Mouse (Mus musculus) myocyte (in vitro differentiated cells): ENCODE measurements around the gene Rpl36. TPM values are rescaled to one million over a fixed set of nuclear protein-coding genes. Genes with fewer than 3 reads are reported as not detected.

ENCODE experiments used
- H3K27me3 ChIP-seq: one replicate; pipeline ENCODE4 v1.6.1; 2011; ENCODE audit not compliant: control insufficient read depth, insufficient read depth, insufficient read length
- H3K36me3 ChIP-seq: one replicate; pipeline ENCODE4 v1.6.1; 2011; ENCODE audit not compliant: control insufficient read depth, insufficient read depth
- H3K4me2 ChIP-seq: one replicate; pipeline ENCODE4 v1.6.1; 2011; ENCODE audit warnings: low read depth, control low read depth
- H3K4me3 ChIP-seq: one replicate; pipeline ENCODE4 v1.5.1; 2011; ENCODE audit warnings: mild to moderate bottlenecking, control low read depth, moderate library complexity
- H3K79me2 ChIP-seq: one replicate; pipeline ENCODE4 v1.6.1; 2011; ENCODE audit not compliant: control insufficient read depth, insufficient read depth
- H3ac ChIP-seq: one replicate; pipeline ENCODE4 v1.6.1; 2011; ENCODE audit not compliant: control insufficient read depth, insufficient read length
- CEBPB ChIP-seq: IDR thresholded peaks from 2 replicates; pipeline ENCODE4 v1.6.1; 2011; ENCODE audit warnings: mild to moderate bottlenecking, moderate library complexity; ENCODE audit not compliant: poor library complexity, insufficient read depth, severe bottlenecking
- E2F4 ChIP-seq: IDR thresholded peaks from one replicate; pipeline ENCODE4 v1.6.1; 2011; ENCODE audit warnings: mild to moderate bottlenecking, control low read depth, moderate library complexity; ENCODE audit not compliant: insufficient read depth
- MAX ChIP-seq: IDR thresholded peaks from one replicate; pipeline ENCODE4 v1.6.1; 2011; ENCODE audit warnings: low read depth, mild to moderate bottlenecking, control low read depth
- MYOD1 ChIP-seq, 3 experiments: IDR thresholded peaks; one replicate each; pipeline ENCODE4 v1.6.1; 2011; ENCODE audit warnings: control low read depth in 2 of 3, low read depth in 2 of 3, mild to moderate bottlenecking in 2 of 3, moderate library complexity in 1 of 3; ENCODE audit not compliant: insufficient read length in 2 of 3, control insufficient read depth in 1 of 3
- MYOG ChIP-seq, 3 experiments: IDR thresholded peaks; one replicate each; pipeline ENCODE4 v1.6.1; 2011; ENCODE audit warnings: control low read depth in 2 of 3, low read depth in 2 of 3, mild to moderate bottlenecking in 2 of 3; ENCODE audit not compliant: insufficient read length in 2 of 3, control insufficient read depth in 1 of 3, insufficient read depth in 1 of 3
- POLR2A ChIP-seq: IDR thresholded peaks from one replicate; pipeline ENCODE4 v1.6.1; 2011; ENCODE audit warnings: low read depth, mild to moderate bottlenecking, control low read depth, moderate library complexity; ENCODE audit not compliant: insufficient read length
- POLR2AphosphoS2 ChIP-seq: IDR thresholded peaks from one replicate; pipeline ENCODE4 v1.6.1; 2011; ENCODE audit warnings: low read depth, control low read depth; ENCODE audit not compliant: insufficient read length
- REST ChIP-seq: IDR thresholded peaks from one replicate; pipeline ENCODE4 v1.6.1; 2011; ENCODE audit warnings: mild to moderate bottlenecking, control low read depth, moderate library complexity; ENCODE audit not compliant: insufficient read depth, insufficient read length
- SRF ChIP-seq: IDR thresholded peaks from one replicate; pipeline ENCODE4 v1.6.1; 2011; ENCODE audit warnings: low read depth; ENCODE audit not compliant: control insufficient read depth, insufficient read length
- TCF12 ChIP-seq: IDR thresholded peaks from one replicate; pipeline ENCODE4 v1.6.1; 2011; ENCODE audit warnings: mild to moderate bottlenecking, control low read depth; ENCODE audit not compliant: poor library complexity, insufficient read depth, severe bottlenecking
- TCF3 ChIP-seq: IDR thresholded peaks from one replicate; pipeline ENCODE4 v1.6.1; 2011; ENCODE audit warnings: low read depth, control low read depth; ENCODE audit not compliant: insufficient read length
- USF1 ChIP-seq: IDR thresholded peaks from one replicate; pipeline ENCODE4 v1.6.1; 2011; ENCODE audit warnings: low read depth, mild to moderate bottlenecking, control low read depth, moderate library complexity
- polyA plus RNA-seq: library from polyadenylated mRNA; unstranded; fragments of >200 nt; fragmentation: generic; extraction: Trizol; gene quantifications from one replicate; pipeline ENCODE4 v1.2.1, GENCODE M21; 2012; ENCODE audit warnings: missing spikeins

The Rpl36 gene
- polyA plus RNA-seq, 1 experiment: 3,746 TPM

DNA sequence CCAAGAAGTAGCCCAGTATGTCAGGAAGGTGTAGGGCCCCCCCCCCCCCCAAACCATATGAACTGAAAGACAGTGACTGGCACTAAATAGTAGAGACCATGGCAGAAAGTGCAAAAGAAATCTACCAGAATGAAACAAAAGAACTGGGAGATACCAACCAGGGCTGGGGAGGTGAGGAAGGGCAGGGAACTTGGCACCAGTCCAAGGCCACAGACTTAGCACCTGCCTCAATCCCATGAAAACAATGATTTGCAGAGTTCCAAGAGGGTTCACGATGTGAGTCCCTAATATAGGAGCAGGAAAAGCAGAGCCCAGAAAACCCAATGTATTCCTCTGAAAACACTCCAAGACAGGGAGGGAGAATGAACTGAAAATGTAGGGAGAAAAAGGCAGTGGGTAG is 41.1 kb upstream of the Rpl36 start:
- no peaks in the 10 kb centered on the region for H3K27me3 ChIP-seq
- no peak overlapping the region for H3K4me3 ChIP-seq
- H3K79me2 ChIP-seq: no peaks in the 10 kb centered on the region
- H3K36me3 ChIP-seq: peaks cover 51% of the 10 kb centered on the region
- H3ac ChIP-seq: no peak overlapping the region
- TF ChIP-seq MYOD1 (IDR thresholded peaks at IDR 0.05; ENCODE audit: control insufficient read depth in 1 of 3, insufficient read length in 2 of 3, low read depth in 2 of 3): no peak
- no peak for TF ChIP-seq E2F4
- no peak for TF ChIP-seq SRF
- TF ChIP-seq TCF3: no peak
- no peak for TF ChIP-seq CEBPB
- TF ChIP-seq POLR2AphosphoS2: no peak
- no peak for TF ChIP-seq POLR2A
- TF ChIP-seq USF1: no peak
- no peak for TF ChIP-seq MYOG (IDR thresholded peaks at IDR 0.05; ENCODE audit: control insufficient read depth in 1 of 3, insufficient read depth in 1 of 3, insufficient read length in 2 of 3, low read depth in 2 of 3)
- TF ChIP-seq TCF12: no peak
- no peak for TF ChIP-seq REST
- no peak for TF ChIP-seq MAX
- no peak overlapping the region for H3K4me2 ChIP-seq

DNA sequence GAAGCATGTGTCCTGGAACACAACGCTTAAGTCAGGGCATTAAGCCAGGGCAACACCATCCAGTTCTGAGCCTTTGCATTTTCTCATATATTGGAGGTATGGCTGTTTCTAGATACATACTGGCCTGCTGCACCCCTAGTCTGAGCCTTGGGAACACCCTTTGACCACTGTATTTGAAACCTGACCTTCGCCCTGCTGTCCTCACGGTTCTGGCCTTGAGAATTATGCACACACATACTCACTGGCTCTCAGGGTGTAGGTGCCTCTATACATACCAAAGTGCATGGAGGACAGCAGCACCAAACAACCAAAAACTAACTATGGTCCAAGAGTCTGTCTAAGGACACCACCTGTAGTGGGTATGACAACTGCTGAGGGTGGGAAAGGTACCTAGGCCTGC is 40.3 kb upstream of the Rpl36 start:
- Histone ChIP-seq H3K27me3 (no peaks in the 10 kb centered on the region), H3K36me3 (peaks cover 48% of the 10 kb centered on the region), H3K4me3 (no peak overlapping the region), H3K4me2 (no peak overlapping the region), H3K79me2 (peaks cover 5% of the 10 kb centered on the region), H3ac (no peak overlapping the region)
- TF ChIP-seq E2F4: no peak
- TF ChIP-seq USF1: no peak
- no peak for TF ChIP-seq POLR2A
- TF ChIP-seq POLR2AphosphoS2: no peak
- no peak for TF ChIP-seq MYOD1 (IDR thresholded peaks at IDR 0.05; ENCODE audit: control insufficient read depth in 1 of 3, insufficient read length in 2 of 3, low read depth in 2 of 3)
- TF ChIP-seq SRF: no peak
- TF ChIP-seq CEBPB: no peak
- TF ChIP-seq TCF3: no peak
- no peak for TF ChIP-seq REST
- no peak for TF ChIP-seq TCF12
- no peak for TF ChIP-seq MAX
- no peak for TF ChIP-seq MYOG (IDR thresholded peaks at IDR 0.05; ENCODE audit: control insufficient read depth in 1 of 3, insufficient read depth in 1 of 3, insufficient read length in 2 of 3, low read depth in 2 of 3)

DNA sequence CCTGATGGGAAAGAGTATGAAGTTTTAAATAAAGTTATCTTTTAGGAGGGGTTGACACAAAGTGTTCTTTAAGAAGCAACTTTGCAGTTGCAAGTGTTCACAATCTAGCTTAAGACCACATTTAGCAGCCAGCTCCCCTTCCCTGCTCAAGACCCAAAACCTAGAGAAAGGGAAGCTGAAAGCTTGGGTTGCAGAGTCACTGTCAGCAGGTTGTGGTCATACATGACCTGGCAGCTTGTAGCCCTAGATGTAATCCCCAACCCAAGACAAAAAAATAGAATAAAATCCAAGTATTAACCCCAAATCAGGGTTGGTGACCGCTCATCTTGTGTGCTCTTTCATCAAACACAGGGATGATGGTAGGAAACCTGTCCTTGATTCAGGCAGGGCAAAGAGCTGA is 30.1 kb upstream of the Rpl36 start:
- Histone ChIP-seq H3ac (peak overlapping the region; percentile 85), H3K79me2 (peaks cover 86% of the 10 kb centered on the region), H3K4me2 (peak overlapping the region; percentile 93), H3K4me3 (peak overlapping the region; percentile 97), H3K36me3 (peaks cover 42% of the 10 kb centered on the region), H3K27me3 (no peaks in the 10 kb centered on the region)
- TF ChIP-seq REST: no peak

- Histone ChIP-seq H3K27me3 (no peaks in the 10 kb centered on the region), H3K79me2 (peaks cover 89% of the 10 kb centered on the region), H3K4me3 (peak overlapping the region; percentile 97), H3K36me3 (peaks cover 38% of the 10 kb centered on the region), H3K4me2 (peak overlapping the region; percentile 93), H3ac (peak overlapping the region; percentile 85)
- TF ChIP-seq MYOG (IDR thresholded peaks at IDR 0.05; ENCODE audit: control insufficient read depth in 1 of 3, insufficient read depth in 1 of 3, insufficient read length in 2 of 3, low read depth in 2 of 3) (peak in 1 of 3 experiments; percentile 9), MYOD1 (IDR thresholded peaks at IDR 0.05; ENCODE audit: control insufficient read depth in 1 of 3, insufficient read length in 2 of 3, low read depth in 2 of 3) (no peak), TCF3 (no peak), REST (no peak), CEBPB (0 out of 2 replicates have a peak, but pooled peaks have one; percentile 23), POLR2A (no peak)
Observed at GRCm38 (mm10) chr17:56583611-56584256, 29.5 kb upstream of the Rpl36 start.

DNA sequence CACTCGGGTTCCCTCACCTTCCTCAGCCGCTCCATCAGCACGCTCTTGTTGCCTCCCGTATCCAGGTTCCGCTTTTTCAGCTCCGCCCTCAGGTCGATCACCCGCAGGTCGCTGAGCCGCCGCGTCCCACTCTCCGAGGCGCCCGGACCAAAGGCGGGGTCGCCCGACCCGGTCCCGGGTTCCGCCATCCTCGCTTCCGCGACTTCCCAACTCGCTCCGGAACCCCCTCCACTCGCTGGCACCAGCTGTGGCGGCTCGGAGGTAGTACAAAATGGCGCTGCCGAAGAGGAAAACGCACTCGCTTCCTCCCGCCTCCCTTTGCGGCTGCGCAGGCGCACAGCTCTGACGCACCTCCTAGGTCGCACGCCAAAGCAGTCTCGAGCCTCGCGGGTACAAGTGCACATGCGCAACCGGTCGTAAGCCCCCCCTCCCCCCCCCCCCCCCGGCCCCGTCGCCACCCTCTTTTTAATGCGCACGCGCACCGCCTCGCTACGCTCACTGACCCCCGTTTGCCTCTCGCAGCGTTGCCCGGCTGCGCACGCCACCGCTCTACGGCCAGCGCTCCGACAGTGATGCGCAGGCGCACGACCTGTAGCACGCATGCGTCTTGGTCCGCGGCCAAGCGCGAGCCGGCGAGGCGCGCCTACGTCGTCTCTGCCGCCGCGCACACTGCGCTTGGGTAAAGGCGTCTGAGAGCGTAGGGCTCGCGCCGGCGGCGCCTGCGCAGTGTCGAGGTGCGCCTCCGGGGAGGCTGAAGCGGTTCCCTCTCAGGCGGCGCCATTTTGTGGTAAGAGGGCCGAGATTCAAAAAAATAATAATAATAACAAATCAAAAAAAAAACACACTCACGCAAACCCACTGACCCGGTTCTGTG is 28.7 kb upstream of the Rpl36 start, which contains the start of the genes Safb2 and Safb:
TSS of gene Safb2 (minus strand) at position 329 of the 874 bp plus-strand sequence.
TSS of gene Safb (plus strand) at position 569 of the 874 bp plus-strand sequence.
- Histone ChIP-seq H3K79me2 (peaks cover 89% of the 10 kb centered on the region), H3ac (peak within 1 kb of the TSS; percentile 85), H3K36me3 (peaks cover 37% of the 10 kb centered on the region), H3K4me3 (peak within 1 kb of the TSS; percentile 97), H3K4me2 (peak within 1 kb of the TSS; percentile 94), H3K27me3 (no peaks in the 10 kb centered on the region)
- TF ChIP-seq POLR2A: peak; percentile 75
- TF ChIP-seq MAX: no peak
- peak in 2 of 3 experiments; percentile 14 to 27 for TF ChIP-seq MYOG (IDR thresholded peaks at IDR 0.05; ENCODE audit: control insufficient read depth in 1 of 3, insufficient read depth in 1 of 3, insufficient read length in 2 of 3, low read depth in 2 of 3)
- no peak for TF ChIP-seq TCF12
- no peak for TF ChIP-seq E2F4
- peak; percentile 82 for TF ChIP-seq POLR2AphosphoS2
- TF ChIP-seq SRF: peak; percentile 67
- TF ChIP-seq CEBPB: no peak
- peak in 1 of 3 experiments; percentile 32 for TF ChIP-seq MYOD1 (IDR thresholded peaks at IDR 0.05; ENCODE audit: control insufficient read depth in 1 of 3, insufficient read length in 2 of 3, low read depth in 2 of 3)
- TF ChIP-seq USF1: no peak
- no peak for TF ChIP-seq REST
- TF ChIP-seq TCF3: no peak
